Mouse (Mus musculus) CD4-positive, CD25-positive, alpha-beta regulatory T cell, adult 9 weeks (primary cell): ENCODE data around the gene Olfr790. TPM values are rescaled to one million over a fixed set of nuclear protein-coding genes. Genes with fewer than 3 reads are reported as not detected.

Source experiments
- polyA plus RNA-seq: library from polyadenylated mRNA; unstranded; fragments of 100-300 nt; shearing (Covaris generic); gene quantifications from one replicate; pipeline ENCODE4 v1.2.1, GENCODE M21; 2017

The Olfr790 gene
- polyA plus RNA-seq: not detected

GRCm38 (mm10) chr10:129498192-129498591, at the start of gene Olfr790:
TSS of gene Olfr790 (plus strand) at chr10:129498492.

GRCm38 (mm10) chr10:129461562-129461961, 36.7 kb upstream of the Olfr790 start, which contains the start of gene Olfr787:
TSS of gene Olfr787 (plus strand) at chr10:129461862.

GRCm38 (mm10) chr10:129470698-129471097, 27.6 kb upstream of the Olfr790 start, which contains the start of gene Olfr788:
TSS of gene Olfr788 (plus strand) at chr10:129470998.

GRCm38 (mm10) chr10:129484452-129484851, 13.8 kb upstream of the Olfr790 start, which contains the start of gene Olfr789:
TSS of gene Olfr789 (plus strand) at chr10:129484752.

GRCm38 (mm10) chr10:129521492-129521891, 23.2 kb downstream of the Olfr790 start, which contains the start of gene Olfr791:
TSS of gene Olfr791 (plus strand) at chr10:129521792.

GRCm38 (mm10) chr10:129538862-129539261, 40.6 kb downstream of the Olfr790 start, which contains the start of gene Olfr792:
TSS of gene Olfr792 (plus strand) at chr10:129539162.

Other genes with a start within 250 kb of the Olfr790 start
- not detected for gene Olfr776, start 239.4 kb upstream of the Olfr790 start, polyA plus RNA-seq
- not detected for gene Olfr777, start 227.0 kb upstream of the Olfr790 start, polyA plus RNA-seq
- gene Olfr780, start 180.4 kb upstream of the Olfr790 start, polyA plus RNA-seq: not detected
- gene Olfr781, start 169.6 kb upstream of the Olfr790 start, polyA plus RNA-seq: not detected
- not detected for gene Olfr782, start 149.6 kb upstream of the Olfr790 start, polyA plus RNA-seq
- gene Olfr784, start 114.4 kb upstream of the Olfr790 start, polyA plus RNA-seq: not detected
- not detected for gene Olfr785, start 93.1 kb upstream of the Olfr790 start, polyA plus RNA-seq
- gene Olfr786, start 71.2 kb upstream of the Olfr790 start, polyA plus RNA-seq: not detected
- gene Olfr787, start 36.6 kb upstream of the Olfr790 start, polyA plus RNA-seq: not detected
- gene Olfr788, start 27.5 kb upstream of the Olfr790 start, polyA plus RNA-seq: not detected
- not detected for gene Olfr789, start 13.7 kb upstream of the Olfr790 start, polyA plus RNA-seq
- gene Olfr791, start 23.3 kb downstream of the Olfr790 start, polyA plus RNA-seq: not detected
- gene Olfr792, start 40.7 kb downstream of the Olfr790 start, polyA plus RNA-seq: not detected
- gene Olfr794, start 69.2 kb downstream of the Olfr790 start, polyA plus RNA-seq: not detected
- gene Olfr796, start 114.1 kb downstream of the Olfr790 start, polyA plus RNA-seq: not detected
- 0.07 TPM for gene Olfr798, start 129.4 kb downstream of the Olfr790 start, polyA plus RNA-seq
- gene Olfr799, start 139.0 kb downstream of the Olfr790 start, polyA plus RNA-seq: not detected
- not detected for gene Olfr800, start 159.2 kb downstream of the Olfr790 start, polyA plus RNA-seq
- gene Olfr801, start 175.4 kb downstream of the Olfr790 start, polyA plus RNA-seq: not detected
- not detected for gene Olfr802, start 189.7 kb downstream of the Olfr790 start, polyA plus RNA-seq
- not detected for gene Olfr803, start 195.8 kb downstream of the Olfr790 start, polyA plus RNA-seq
- not detected for gene Olfr804, start 204.7 kb downstream of the Olfr790 start, polyA plus RNA-seq
- gene Olfr805, start 230.9 kb downstream of the Olfr790 start, polyA plus RNA-seq: not detected
- gene Olfr806, start 243.4 kb downstream of the Olfr790 start, polyA plus RNA-seq: not detected